Mouse (Mus musculus) E14TG2a.4 (cell line): ENCODE data around the gene Ell.

Source experiments
- CTCF ChIP-seq: conservative IDR thresholded peaks from 2 replicates; pipeline ENCODE4 v1.5.1; 2014; ENCODE audit warnings: low read length
- NANOG ChIP-seq: IDR thresholded peaks from 2 replicates; pipeline ENCODE4 v1.6.1; 2014; ENCODE audit warnings: borderline replicate concordance, low read length, mixed read lengths
- POU5F1 ChIP-seq: IDR thresholded peaks from 2 replicates; pipeline ENCODE4 v1.6.1; 2014; ENCODE audit warnings: low read length, borderline replicate concordance

DNA sequence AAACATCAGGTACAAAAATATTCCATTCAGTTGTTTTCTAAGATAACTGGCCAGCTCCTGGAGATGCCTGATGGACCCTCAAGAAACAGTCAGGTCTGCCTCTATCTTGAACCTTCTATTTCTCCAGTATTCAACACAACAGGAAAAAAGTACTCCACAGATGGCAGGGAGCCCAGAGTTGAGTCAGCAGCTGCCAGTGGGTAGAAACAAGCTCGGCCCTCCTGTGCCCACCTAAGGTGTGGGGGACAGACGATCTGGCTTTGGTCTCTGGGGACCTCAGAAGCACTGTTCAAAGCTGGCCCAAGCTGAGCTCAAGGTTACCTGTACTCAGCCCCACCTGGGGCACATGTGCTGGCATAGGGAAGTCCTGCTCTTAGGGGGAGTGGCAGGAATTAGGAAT, 25.8 kb upstream of the Ell start:
- TF ChIP-seq CTCF = no peak
- TF ChIP-seq NANOG = no peak
- no peak for TF ChIP-seq POU5F1
